In genomic region chr8:127124795-127125194, GRCm38 (mm10) we compare ENCODE assay signal across 20 mouse cellular contexts.
A peak's percentile ranks its signal among the peaks of the same experiment; 100 is the strongest.
DNase-seq lines count a peak whose midpoint lies in the region; ATAC-seq and TF ChIP-seq lines count a peak whose summit lies in the region.
"Had no signal": no experiment of that assay in that cellular context is flagged by ENCODE, and none has a peak within 500 bp of the region (broad histone marks: within the 10 kb centered on the region; RNA-seq: fewer than 3 reads in every experiment).

No protein-coding gene starts in this region.

- 0 out of 2 replicates have a peak overlapping the region, but pooled peaks have one; percentile 9 for H3K27ac ChIP-seq in heart, embryonic 16.5 days (ENCODE audit: low read length)
- peak overlapping the region; percentile 48; the same call in 1 of the 2 replicates for H3K27ac ChIP-seq in stomach, embryonic 14.5 days (ENCODE audit: low read length)
- H3K27ac ChIP-seq in stomach, postnatal 0 days (replicated peaks), result no peak overlapping the region; the same call in 1 of the 2 replicates
- H3K27ac ChIP-seq in lung, postnatal 0 days (ENCODE audit: low read length), result 0 out of 2 replicates have a peak overlapping the region, but pooled peaks have one; percentile 26
- H3K27ac ChIP-seq: forebrain, embryonic 12.5 days; hindbrain, postnatal 0 days; neural tube, embryonic 12.5 days had no signal

- H3K36me3 ChIP-seq in heart, embryonic 16.5 days (ENCODE audit: control insufficient read depth, insufficient read depth), result no peaks in the 10 kb centered on the region
- H3K36me3 ChIP-seq in stomach, embryonic 14.5 days (ENCODE audit: control insufficient read depth, insufficient read depth, low read length), result no peaks in the 10 kb centered on the region
- no peaks in the 10 kb centered on the region for H3K36me3 ChIP-seq in stomach, postnatal 0 days (ENCODE audit: control insufficient read depth, insufficient read depth, low read length)
- no peaks in the 10 kb centered on the region for H3K36me3 ChIP-seq in lung, postnatal 0 days (ENCODE audit: insufficient read depth, low read length)
- H3K36me3 ChIP-seq: forebrain, embryonic 12.5 days; heart, embryonic 12.5 days; neural tube, embryonic 12.5 days had no signal

- H3K9ac ChIP-seq in heart, embryonic 16.5 days (ENCODE audit: low read length), result no peak overlapping the region
- no peak overlapping the region for H3K9ac ChIP-seq in stomach, embryonic 14.5 days (replicated peaks; ENCODE audit: low read depth, low read length)
- H3K9ac ChIP-seq in stomach, postnatal 0 days (ENCODE audit: low read length), result no peak overlapping the region
- H3K9ac ChIP-seq in lung, postnatal 0 days (replicated peaks; ENCODE audit: low read depth), result no peak overlapping the region
- H3K9ac ChIP-seq: forebrain, embryonic 12.5 days; heart, embryonic 12.5 days; neural tube, embryonic 12.5 days had no signal

- WGBS in heart, embryonic 16.5 days, result 35% methylated on average over 8 of the region's 8 CpGs
- WGBS in stomach, embryonic 14.5 days, result 47% methylated on average over 8 of the region's 8 CpGs
- 25% methylated on average over 8 of the region's 8 CpGs for WGBS in stomach, postnatal 0 days
- WGBS in lung, postnatal 0 days, result 11% methylated on average over 8 of the region's 8 CpGs

- no peak for TF ChIP-seq CTCF in stomach, postnatal 0 days (IDR thresholded peaks at IDR 0.05; ENCODE audit: low read depth)
- TF ChIP-seq CTCF in lung, postnatal 0 days (IDR thresholded peaks at IDR 0.05), result no peak

- no peak for ATAC-seq in heart, embryonic 16.5 days (replicated peaks; ENCODE audit: extremely low read depth, insufficient read depth, low FRiP score)
- no peak for ATAC-seq in stomach, embryonic 14.5 days (ENCODE audit: insufficient number of reproducible peaks, insufficient read depth, low FRiP score, low read depth)
- ATAC-seq in stomach, postnatal 0 days (ENCODE audit: low FRiP score, low TSS enrichment), result no peak
- ATAC-seq in lung, postnatal 0 days, result no peak; the same call in 1 of the 2 replicates
- no peak for ATAC-seq in monocyte, adult 5-6 weeks (replicated peaks; ENCODE audit: insufficient number of reproducible peaks, low FRiP score, low TSS enrichment, poor library complexity, severe bottlenecking)
- ATAC-seq: hindbrain, postnatal 0 days had no signal

- TF ChIP-seq EP300 in stomach, postnatal 0 days (optimal IDR thresholded peaks at IDR 0.05), result no peak
- TF ChIP-seq EP300 in lung, postnatal 0 days (IDR thresholded peaks at IDR 0.05), result no peak

- H3K4me1 ChIP-seq in heart, embryonic 16.5 days (ENCODE audit: control insufficient read depth, insufficient read depth, low read length), result peaks cover 39% of the 10 kb centered on the region
- H3K4me1 ChIP-seq in stomach, embryonic 14.5 days (ENCODE audit: control insufficient read depth, insufficient read depth, low read length), result peaks cover 48% of the 10 kb centered on the region
- H3K4me1 ChIP-seq in stomach, postnatal 0 days (replicated peaks; ENCODE audit: control insufficient read depth, insufficient read depth), result peaks cover 9% of the 10 kb centered on the region
- peaks cover 15% of the 10 kb centered on the region for H3K4me1 ChIP-seq in lung, postnatal 0 days (ENCODE audit: insufficient read depth, low read depth, low read length)

- no peak overlapping the region for H3K4me2 ChIP-seq in heart, embryonic 16.5 days (ENCODE audit: low read depth, low read length)
- H3K4me2 ChIP-seq in stomach, embryonic 14.5 days (replicated peaks; ENCODE audit: low read depth, low read length), result no peak overlapping the region
- H3K4me2 ChIP-seq in stomach, postnatal 0 days (replicated peaks; ENCODE audit: low read depth), result no peak overlapping the region
- H3K4me2 ChIP-seq in lung, postnatal 0 days (replicated peaks; ENCODE audit: low read depth, low read length), result no peak overlapping the region
- H3K4me2 ChIP-seq: forebrain, embryonic 12.5 days; heart, embryonic 12.5 days; neural tube, embryonic 12.5 days had no signal

- no peaks in the 10 kb centered on the region for H3K9me3 ChIP-seq in heart, embryonic 16.5 days (replicated peaks; ENCODE audit: control insufficient read depth, low read length)
- no peaks in the 10 kb centered on the region for H3K9me3 ChIP-seq in stomach, embryonic 14.5 days (ENCODE audit: control insufficient read depth, low read depth, low read length)
- no peaks in the 10 kb centered on the region for H3K9me3 ChIP-seq in stomach, postnatal 0 days (ENCODE audit: control insufficient read depth, low read length)
- no peaks in the 10 kb centered on the region for H3K9me3 ChIP-seq in lung, postnatal 0 days (ENCODE audit: low read length)
- H3K9me3 ChIP-seq: forebrain, embryonic 12.5 days; heart, embryonic 12.5 days; neural tube, embryonic 12.5 days had no signal

- H3K4me3 ChIP-seq in heart, embryonic 16.5 days (ENCODE audit: low read length), result no peak overlapping the region
- H3K4me3 ChIP-seq in stomach, embryonic 14.5 days (ENCODE audit: low read depth, low read length), result no peak overlapping the region
- no peak overlapping the region for H3K4me3 ChIP-seq in stomach, postnatal 0 days (ENCODE audit: low read depth, low read length)
- H3K4me3 ChIP-seq in lung, postnatal 0 days (ENCODE audit: low read depth, low read length), result no peak overlapping the region
- H3K4me3 ChIP-seq: forebrain, embryonic 12.5 days; heart, embryonic 12.5 days; neural tube, embryonic 12.5 days had no signal

- no peak for DNase-seq in heart, adult 18-20 months
- DNase-seq in stomach, postnatal 0 days (ENCODE audit: low spot score), result no peak
- DNase-seq in lung, postnatal 0 days (ENCODE audit: low spot score), result peak; percentile 46
- DNase-seq in embryo, embryonic 10 days (ENCODE audit: low spot score), result no peak
- DNase-seq in gastrocnemius, postnatal 4 days (ENCODE audit: low spot score in 2 of 2), result no peak
- DNase-seq: cerebellum, postnatal 14 days; heart, postnatal 36 days; kidney, adult 11 months; kidney, postnatal 14 days; left cerebral cortex, postnatal 4 days; right cerebral cortex, postnatal 14 days; thymus, postnatal 14 days had no signal

- H3K27me3 ChIP-seq in heart, embryonic 16.5 days (ENCODE audit: control insufficient read depth, insufficient read depth, low read length), result no peaks in the 10 kb centered on the region
- no peaks in the 10 kb centered on the region for H3K27me3 ChIP-seq in stomach, embryonic 14.5 days (ENCODE audit: control insufficient read depth, insufficient read depth, low read length)
- H3K27me3 ChIP-seq in stomach, postnatal 0 days (ENCODE audit: control insufficient read depth, insufficient read depth, low read length), result no peaks in the 10 kb centered on the region
- H3K27me3 ChIP-seq in lung, postnatal 0 days (replicated peaks; ENCODE audit: insufficient read depth, low read length), result no peaks in the 10 kb centered on the region
- H3K27me3 ChIP-seq: CH12.LX; forebrain, embryonic 12.5 days; heart, embryonic 12.5 days; neural tube, embryonic 12.5 days had no signal
